Mouse (Mus musculus) CH12.LX (cell line): ENCODE results near the gene Chp1. TPM values are rescaled to one million over a fixed set of nuclear protein-coding genes. Genes with fewer than 3 reads are reported as not detected.

Experiments used
- DNase-seq: peaks from one replicate; pipeline ENCODE4 v3.0.0-alpha.2; 2013; ENCODE audit errors: extremely low read depth
- H3K27ac ChIP-seq: 2 replicates; pipeline ENCODE4 v1.5.1; 2012; ENCODE audit warnings: low read depth, mild to moderate bottlenecking, control low read depth, moderate library complexity; ENCODE audit not compliant: insufficient read depth
- H3K27me3 ChIP-seq: replicated peaks from 2 replicates; pipeline ENCODE3; 2012; ENCODE audit warnings: inconsistent platforms
- H3K36me3 ChIP-seq, 2 experiments: replicated peaks in 1 of 2; 2 replicates each; pipeline versions ENCODE3 to v1.6.1; 2012; ENCODE audit warnings: inconsistent platforms in 1 of 2, low read length in 1 of 2, mild to moderate bottlenecking in 1 of 2, mixed read lengths in 1 of 2, moderate library complexity in 1 of 2; ENCODE audit not compliant: control insufficient read depth in 1 of 2, insufficient read depth in 1 of 2
- H3K4me1 ChIP-seq, 2 experiments: 2 replicates each; pipeline ENCODE4 v1.6.1; 2012; ENCODE audit warnings: inconsistent platforms in 1 of 2, moderate library complexity in 1 of 2; ENCODE audit not compliant: insufficient read depth in 2 of 2, control insufficient read depth in 1 of 2
- H3K4me2 ChIP-seq: 2 replicates; pipeline ENCODE4 v1.6.1; 2012; ENCODE audit warnings: low read depth, mild to moderate bottlenecking, control low read depth; ENCODE audit not compliant: poor library complexity, insufficient read depth, severe bottlenecking
- H3K4me3 ChIP-seq, 3 experiments: fragments of 150-350 bp in 1 of 3; sonication (generic) in 1 of 3; replicated peaks in 1 of 3; 2 replicates each; pipeline versions ENCODE3 to v1.5.1; 2011 to 2012; ENCODE audit warnings: low read depth in 2 of 3, low read length in 2 of 3, mild to moderate bottlenecking in 2 of 3, moderate library complexity in 2 of 3, control low read depth in 1 of 3, improper control_type of control experiment in 1 of 3, inconsistent platforms in 1 of 3, mixed read lengths in 1 of 3; ENCODE audit not compliant: poor library complexity in 1 of 3
- H3K79me2 ChIP-seq: replicated peaks from 2 replicates; pipeline ENCODE4 v1.6.1; 2012; ENCODE audit warnings: mild to moderate bottlenecking, moderate library complexity; ENCODE audit not compliant: control insufficient read depth, poor library complexity, insufficient read depth, severe bottlenecking; ENCODE audit errors: extremely low read depth
- H3K9ac ChIP-seq: 2 replicates; pipeline ENCODE4 v1.6.1; 2012; ENCODE audit warnings: low read depth, mild to moderate bottlenecking, control low read depth, moderate library complexity; ENCODE audit not compliant: insufficient read depth
- H3K9me3 ChIP-seq: replicated peaks from 2 replicates; pipeline ENCODE3; 2012; ENCODE audit warnings: low read length, inconsistent platforms, mixed read lengths
- CHD1 ChIP-seq: IDR thresholded peaks from 2 replicates; pipeline ENCODE4 v1.6.1; 2012; ENCODE audit warnings: low read depth, low read length, improper control_type of control experiment, inconsistent platforms
- CTCF ChIP-seq, 2 experiments: IDR thresholded peaks in 1 of 2; conservative IDR thresholded peaks in 1 of 2; 2 replicates each; pipeline ENCODE4 v1.5.1; 2011 to 2012; ENCODE audit warnings: low read depth in 2 of 2, low read length in 2 of 2, improper control_type of control experiment in 1 of 2, inconsistent platforms in 1 of 2, mild to moderate bottlenecking in 1 of 2, moderate library complexity in 1 of 2
- ELF1 ChIP-seq: IDR thresholded peaks from 2 replicates; pipeline ENCODE4 v1.6.1; 2014; ENCODE audit warnings: low read depth, mild to moderate bottlenecking, inconsistent platforms, low read length, improper control_type of control experiment
- EP300 ChIP-seq: IDR thresholded peaks from 2 replicates; pipeline ENCODE4 v1.6.1; 2011; ENCODE audit warnings: low read length, improper control_type of control experiment
- ETS1 ChIP-seq: conservative IDR thresholded peaks from 2 replicates; pipeline ENCODE4 v1.6.1; 2012; ENCODE audit warnings: low read depth, mild to moderate bottlenecking, inconsistent platforms, low read length, improper control_type of control experiment, moderate library complexity
- GABPA ChIP-seq: IDR thresholded peaks from 2 replicates; pipeline ENCODE4 v1.6.1; 2012; ENCODE audit warnings: low read depth, low read length, improper control_type of control experiment, inconsistent platforms; ENCODE audit not compliant: insufficient replicate concordance
- HCFC1 ChIP-seq: IDR thresholded peaks from 2 replicates; pipeline ENCODE4 v1.6.1; 2012; ENCODE audit warnings: low read depth, mild to moderate bottlenecking, inconsistent platforms, low read length, improper control_type of control experiment
- IRF4 ChIP-seq: IDR thresholded peaks from 2 replicates; pipeline ENCODE4 v1.6.1; 2014; ENCODE audit warnings: low read depth, mild to moderate bottlenecking, inconsistent platforms, low read length, improper control_type of control experiment
- JUN ChIP-seq: IDR thresholded peaks from 2 replicates; pipeline ENCODE4 v1.6.1; 2011; ENCODE audit warnings: low read depth, mild to moderate bottlenecking, low read length, improper control_type of control experiment, moderate library complexity; ENCODE audit not compliant: insufficient read depth
- JUND ChIP-seq: conservative IDR thresholded peaks from 2 replicates; pipeline ENCODE4 v1.6.1; 2011; ENCODE audit warnings: low read depth, low read length, improper control_type of control experiment
- KAT2A ChIP-seq: IDR thresholded peaks from 2 replicates; pipeline ENCODE4 v1.6.1; 2012; ENCODE audit warnings: low read length, improper control_type of control experiment, inconsistent platforms; ENCODE audit not compliant: insufficient replicate concordance
- MAFK ChIP-seq: IDR thresholded peaks from 2 replicates; pipeline ENCODE4 v1.6.1; 2011; ENCODE audit warnings: low read length, improper control_type of control experiment; ENCODE audit not compliant: insufficient replicate concordance
- MAX ChIP-seq: IDR thresholded peaks from 2 replicates; pipeline ENCODE4 v1.6.1; 2011; ENCODE audit warnings: low read length, improper control_type of control experiment
- MEF2A ChIP-seq: IDR thresholded peaks from 2 replicates; pipeline ENCODE4 v1.6.1; 2014; ENCODE audit warnings: low read depth, mild to moderate bottlenecking, inconsistent platforms, low read length, improper control_type of control experiment, borderline replicate concordance
- MXI1 ChIP-seq: IDR thresholded peaks from 2 replicates; pipeline ENCODE4 v1.6.1; 2011; ENCODE audit warnings: mild to moderate bottlenecking, low read depth, low read length, improper control_type of control experiment
- NELFE ChIP-seq: IDR thresholded peaks from 2 replicates; pipeline ENCODE4 v1.6.1; 2011; ENCODE audit warnings: low read depth, low read length, improper control_type of control experiment
- PAX5 ChIP-seq: IDR thresholded peaks from 2 replicates; pipeline ENCODE4 v1.6.1; 2012; ENCODE audit warnings: low read length, inconsistent platforms, mixed read lengths
- POLR2A ChIP-seq: IDR thresholded peaks from 2 replicates; pipeline ENCODE4 v1.6.1; 2011; ENCODE audit warnings: low read depth, mild to moderate bottlenecking, improper control_type of control experiment, low read length
- SIN3A ChIP-seq: IDR thresholded peaks from 2 replicates; pipeline ENCODE4 v1.6.1; 2012; ENCODE audit warnings: low read length, improper control_type of control experiment, inconsistent platforms
- TBP ChIP-seq: conservative IDR thresholded peaks from 2 replicates; pipeline ENCODE4 v1.6.1; 2011; ENCODE audit warnings: low read depth, low read length, improper control_type of control experiment
- TCF12 ChIP-seq: IDR thresholded peaks from 2 replicates; pipeline ENCODE4 v1.6.1; 2014; ENCODE audit warnings: low read depth, mild to moderate bottlenecking, inconsistent platforms, low read length, improper control_type of control experiment
- UBTF ChIP-seq: IDR thresholded peaks from 2 replicates; pipeline ENCODE4 v1.6.1; 2012; ENCODE audit warnings: low read depth, mild to moderate bottlenecking, inconsistent platforms, low read length, improper control_type of control experiment, moderate library complexity
- USF2 ChIP-seq: conservative IDR thresholded peaks from 2 replicates; pipeline ENCODE4 v1.6.1; 2011; ENCODE audit warnings: low read depth, low read length, improper control_type of control experiment
- ZKSCAN1 ChIP-seq: IDR thresholded peaks from 2 replicates; pipeline ENCODE4 v1.6.1; 2012; ENCODE audit warnings: low read depth, inconsistent platforms, low read length, improper control_type of control experiment, borderline replicate concordance
- dilution Hi-C: fragments of 300-500 bp; cut with MboI; formaldehyde crosslinking; loops from 2 replicates; pipeline ENCODE4 v1.14.3; 2020; ENCODE audit warnings: low sequenced_read_pairs; ENCODE audit not compliant: extremely low pct_unique_long_range_greater_than_20kb, extremely low pct_ligation_motif_present
- in situ Hi-C: fragments of 300-500 bp; cut with MboI; formaldehyde crosslinking; loops from 3 replicates; pipeline ENCODE4 v1.14.3; 2019; ENCODE audit warnings: low sequenced_read_pairs, low pct_ligation_motif_present, low pct_unique_long_range_greater_than_20kb, mixed read lengths
- polyA plus RNA-seq: library from polyadenylated mRNA; unstranded; fragments of >175 nt; gene quantifications from 2 replicates; pipeline ENCODE4 v1.2.1, GENCODE M21; 2012; ENCODE audit warnings: low read depth; ENCODE audit not compliant: insufficient read length
- total RNA-seq, 2 experiments: library from RNA; depleted of rRNA; stranded (reverse); fragments of 300-350 nt in 1 of 2; fragments of >200 nt in 1 of 2; gene quantifications; 2 replicates each; pipeline ENCODE4 v1.2.3; 2012 to 2014

The Chp1 gene
- total and polyA plus RNA-seq, 3 experiments: 29.9 to 55.9 (median 47.9) TPM

DNA sequence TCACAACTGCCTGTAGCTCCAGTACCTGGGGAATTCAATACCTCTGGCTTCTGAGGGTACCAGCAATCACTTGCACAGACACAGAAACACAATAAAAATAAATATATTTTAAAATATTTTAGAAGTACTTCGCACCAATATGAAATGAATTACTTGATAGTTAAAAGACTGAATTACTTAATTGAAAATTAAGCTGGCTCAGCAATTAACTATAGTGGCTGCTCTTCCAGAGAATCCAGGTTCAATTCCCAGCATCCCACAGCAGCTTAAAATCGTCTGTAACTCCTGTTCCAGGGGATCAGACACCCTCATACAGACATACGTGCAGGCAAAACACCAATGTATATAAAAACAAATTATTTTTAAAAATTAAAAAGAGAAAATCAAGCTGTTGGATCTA is 10.5 kb downstream of the Chp1 start:
- TF ChIP-seq POLR2A (no peak), MAFK (peak; percentile 73)
- Histone ChIP-seq H3K4me2 (no peak overlapping the region), H3K36me3 (peaks cover 2 to 8% of the 10 kb centered on the region in 2 experiments), H3K27ac (no peak overlapping the region), H3K9ac (no peak overlapping the region), H3K79me2 (peaks cover 8% of the 10 kb centered on the region; the same call in 1 of the 2 replicates), H3K27me3 (no peaks in the 10 kb centered on the region), H3K4me1 (peaks cover 10 to 32% of the 10 kb centered on the region in 2 experiments), H3K4me3 (no peak overlapping the region), H3K9me3 (no peaks in the 10 kb centered on the region)
- in situ Hi-C loops: no loop called here
- no peak for DNase-seq
- dilution Hi-C loops: no loop called here

DNA sequence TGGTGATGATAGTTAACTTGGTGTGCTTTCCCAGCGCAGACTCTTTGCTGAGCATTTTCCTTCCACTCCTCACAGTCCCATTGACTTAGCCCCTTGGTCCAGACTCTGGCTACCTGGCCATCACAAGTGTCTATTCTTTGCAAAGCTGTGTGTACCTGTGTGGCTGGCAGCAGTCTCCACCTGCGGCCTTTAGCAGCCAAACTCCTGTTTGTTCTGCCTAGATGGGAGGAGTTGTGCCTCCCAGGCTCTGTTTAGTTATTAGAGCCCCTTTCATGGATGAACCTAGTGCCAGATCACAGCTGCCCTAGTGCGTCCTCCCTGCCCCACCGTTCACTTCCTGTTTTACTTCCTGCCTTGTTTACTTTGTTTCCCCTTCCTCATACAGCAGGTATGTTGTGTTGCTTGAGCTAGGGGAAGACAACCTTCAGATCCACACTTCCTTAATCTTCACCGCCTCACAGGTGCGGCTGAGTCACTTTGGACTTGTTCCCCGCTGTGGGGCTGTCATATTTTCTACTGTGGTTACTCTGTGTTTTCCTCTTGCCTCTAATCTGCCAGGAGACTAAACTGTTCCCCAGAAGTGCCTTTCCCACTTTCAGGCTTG is 11.3 kb downstream of the Chp1 start:
- Histone ChIP-seq H3K4me3 (peak overlapping the region in 2 of 3 experiments; percentile 11 to 27), H3K27ac (peak overlapping the region; percentile 37), H3K27me3 (no peaks in the 10 kb centered on the region), H3K36me3 (peaks cover 3 to 10% of the 10 kb centered on the region in 2 experiments), H3K79me2 (peaks cover 8% of the 10 kb centered on the region; the same call in 1 of the 2 replicates), H3K4me2 (peak overlapping the region; percentile 29), H3K9me3 (no peaks in the 10 kb centered on the region), H3K4me1 (peaks cover 10 to 32% of the 10 kb centered on the region in 2 experiments), H3K9ac (peak overlapping the region; percentile 29)
- in situ Hi-C loops (no loop called here), dilution Hi-C loops (no loop called here)
- DNase-seq: peak; percentile 74
- TF ChIP-seq TBP: no peak
- 0 out of 2 replicates have a peak, but pooled peaks have one; percentile 12 for TF ChIP-seq MAX
- TF ChIP-seq SIN3A: no peak; the same call in 1 of the 2 replicates
- no peak for TF ChIP-seq POLR2A
- no peak for TF ChIP-seq KAT2A
- TF ChIP-seq HCFC1: peak; percentile 26; the same call in 1 of the 2 replicates
- TF ChIP-seq EP300: peak; percentile 90
- TF ChIP-seq MAFK: no peak
- peak; percentile 58 for TF ChIP-seq JUND
- TF ChIP-seq MEF2A: no peak
- 0 out of 2 replicates have a peak, but pooled peaks have one; percentile 17 for TF ChIP-seq NELFE
- TF ChIP-seq ZKSCAN1: no peak
- no peak for TF ChIP-seq CTCF (conservative IDR thresholded peaks at IDR 0.05 in 1 of 2, IDR thresholded peaks at IDR 0.05 in 1 of 2; ENCODE audit: low read depth in 2 of 2, low read length in 2 of 2)
- TF ChIP-seq USF2: no peak
- peak; percentile 68 for TF ChIP-seq TCF12
- TF ChIP-seq PAX5: no peak
- no peak for TF ChIP-seq GABPA
- TF ChIP-seq ETS1: peak; percentile 52
- no peak for TF ChIP-seq CHD1
- TF ChIP-seq MXI1: 0 out of 2 replicates have a peak, but pooled peaks have one; percentile 11
- TF ChIP-seq JUN: peak; percentile 52; the same call in 1 of the 2 replicates
- TF ChIP-seq UBTF: no peak
- TF ChIP-seq ELF1: peak; percentile 84
- TF ChIP-seq IRF4: peak; percentile 61; the same call in 1 of the 2 replicates
